9 mouse cellular contexts compared by ENCODE assay signal in genomic region chr15:78624431-78624950, GRCm38 (mm10). TPM values are rescaled to one million over a fixed set of nuclear protein-coding genes. Genes with fewer than 3 reads are reported as not detected.
DNase-seq lines count a peak whose midpoint lies in the region; ATAC-seq and TF ChIP-seq lines count a peak whose summit lies in the region.
"Had no signal": no experiment of that assay in that cellular context is flagged by ENCODE, and none has a peak within 500 bp of the region (broad histone marks: within the 10 kb centered on the region; RNA-seq: fewer than 3 reads in every experiment).

No protein-coding gene starts in this region.

- ATAC-seq in embryonic facial prominence, embryonic 14.5 days (ENCODE audit: low read depth), result peak; percentile 51; the same call in 1 of the 2 replicates
- peak; percentile 79 for ATAC-seq in hindbrain, embryonic 15.5 days (ENCODE audit: low FRiP score, low read depth)
- ATAC-seq in CD4-positive, CD25-positive, alpha-beta regulatory T cell, adult 4 months, result no peak

- H3K4me2 ChIP-seq in embryonic facial prominence, embryonic 14.5 days (ENCODE audit: low read depth, low read length), result no peak overlapping the region
- no peak overlapping the region for H3K4me2 ChIP-seq in hindbrain, embryonic 15.5 days
- H3K4me2 ChIP-seq: midbrain, embryonic 12.5 days had no signal

- H3K27ac ChIP-seq in embryonic facial prominence, embryonic 14.5 days (replicated peaks; ENCODE audit: low read depth, low read length), result no peak overlapping the region
- no peak overlapping the region for H3K27ac ChIP-seq in embryonic facial prominence, embryonic 10.5 days (replicated peaks)
- peak overlapping the region; percentile 16 for H3K27ac ChIP-seq in brown adipose tissue, adult 24 weeks (replicated peaks; ENCODE audit: low read depth, low read length)
- peak overlapping the region; percentile 64 for H3K27ac ChIP-seq in hindbrain, embryonic 15.5 days (replicated peaks)
- H3K27ac ChIP-seq in olfactory bulb, adult 2 months (ENCODE audit: insufficient read depth, low read depth, low read length), result peak overlapping the region; percentile 79
- H3K27ac ChIP-seq: midbrain, embryonic 12.5 days had no signal

- intact Hi-C loops in gastrocnemius, postnatal 14 days (cut with DNase I; ENCODE audit: low total_unique reads), result no loop called here

- peaks cover 5% of the 10 kb centered on the region; the same call in 1 of the 2 replicates for H3K4me1 ChIP-seq in embryonic facial prominence, embryonic 14.5 days (ENCODE audit: control insufficient read depth, insufficient read depth, low read length)
- H3K4me1 ChIP-seq in embryonic facial prominence, embryonic 10.5 days, result no peaks in the 10 kb centered on the region
- peaks cover 5% of the 10 kb centered on the region; the same call in 1 of the 2 replicates for H3K4me1 ChIP-seq in brown adipose tissue, adult 24 weeks (ENCODE audit: control insufficient read depth, insufficient read depth, insufficient read length, low read length)
- peaks cover 20% of the 10 kb centered on the region for H3K4me1 ChIP-seq in hindbrain, embryonic 15.5 days (replicated peaks)
- peaks cover 32% of the 10 kb centered on the region for H3K4me1 ChIP-seq in olfactory bulb, adult 2 months (ENCODE audit: control insufficient read depth, insufficient read depth, low read length)

- no peak for TF ChIP-seq CTCF in olfactory bulb, adult 2 months (IDR thresholded peaks at IDR 0.05; ENCODE audit: insufficient read depth, low read depth, low read length)

- no peak overlapping the region for H3K4me3 ChIP-seq in embryonic facial prominence, embryonic 14.5 days (ENCODE audit: low read depth, low read length)
- no peak overlapping the region for H3K4me3 ChIP-seq in embryonic facial prominence, embryonic 10.5 days
- no peak overlapping the region for H3K4me3 ChIP-seq in brown adipose tissue, adult 24 weeks (ENCODE audit: insufficient read depth, low read depth, low read length)
- no peak overlapping the region for H3K4me3 ChIP-seq in hindbrain, embryonic 15.5 days
- H3K4me3 ChIP-seq in olfactory bulb, adult 2 months (ENCODE audit: insufficient read depth, low read depth, low read length), result no peak overlapping the region
- H3K4me3 ChIP-seq: midbrain, embryonic 12.5 days had no signal

- H3K9me3 ChIP-seq in embryonic facial prominence, embryonic 14.5 days (ENCODE audit: control insufficient read depth, low read length), result no peaks in the 10 kb centered on the region
- H3K9me3 ChIP-seq in embryonic facial prominence, embryonic 10.5 days, result no peaks in the 10 kb centered on the region
- H3K9me3 ChIP-seq in hindbrain, embryonic 15.5 days, result no peaks in the 10 kb centered on the region
- H3K9me3 ChIP-seq: midbrain, embryonic 12.5 days had no signal

- H3K9ac ChIP-seq in embryonic facial prominence, embryonic 14.5 days (ENCODE audit: low read depth, low read length), result 0 out of 2 replicates have a peak overlapping the region, but pooled peaks have one; percentile 1
- H3K9ac ChIP-seq in hindbrain, embryonic 15.5 days, result no peak overlapping the region
- H3K9ac ChIP-seq: midbrain, embryonic 12.5 days had no signal

- 35% methylated on average over 13 of the region's 13 CpGs for WGBS in embryonic facial prominence, embryonic 14.5 days
- 72% methylated on average over 13 of the region's 13 CpGs for WGBS in embryonic facial prominence, embryonic 10.5 days
- 7% methylated on average over 13 of the region's 13 CpGs for WGBS in hindbrain, embryonic 15.5 days
- WGBS in olfactory bulb, adult 2 months, result 6% methylated on average over 13 of the region's 13 CpGs

- H3K27me3 ChIP-seq in embryonic facial prominence, embryonic 14.5 days (replicated peaks; ENCODE audit: control insufficient read depth, insufficient read depth, low read length), result no peaks in the 10 kb centered on the region
- H3K27me3 ChIP-seq in embryonic facial prominence, embryonic 10.5 days (replicated peaks; ENCODE audit: low read depth, poor library complexity, severe bottlenecking), result peaks cover 22% of the 10 kb centered on the region
- peaks cover 7% of the 10 kb centered on the region; the same call in 1 of the 2 replicates for H3K27me3 ChIP-seq in hindbrain, embryonic 15.5 days

- no peaks in the 10 kb centered on the region for H3K36me3 ChIP-seq in embryonic facial prominence, embryonic 14.5 days (ENCODE audit: control insufficient read depth, insufficient read depth, low read length)
- H3K36me3 ChIP-seq in embryonic facial prominence, embryonic 10.5 days (replicated peaks), result no peaks in the 10 kb centered on the region
- no peaks in the 10 kb centered on the region for H3K36me3 ChIP-seq in hindbrain, embryonic 15.5 days
- H3K36me3 ChIP-seq: midbrain, embryonic 12.5 days had no signal

- peak; percentile 17 for TF ChIP-seq POLR2A in olfactory bulb, adult 2 months (IDR thresholded peaks at IDR 0.05; ENCODE audit: insufficient read depth, low read depth, low read length)

- peak; percentile 55 for DNase-seq in embryonic facial prominence, embryonic 14.5 days (ENCODE audit: low spot score)
- DNase-seq in embryonic facial prominence, embryonic 10.5 days (ENCODE audit: low spot score), result no peak
- peak; percentile 77 for DNase-seq in gastrocnemius, postnatal 14 days
- peak; percentile 49 to 64 for DNase-seq in left cerebral cortex, adult 9 months (ENCODE audit: low spot score in 2 of 2)

RNA-seq across cellular contexts. Expression of gene Cyth4, which starts 27.6 kb away (rescaled TPM):
- 6.9 and 7.2 TPM in 2 replicates for polyA plus RNA-seq in embryonic facial prominence, embryonic 14.5 days (2014; fragmentation: Nextera tagmentation; extraction: Ambion mirVana)
- polyA plus RNA-seq in embryonic facial prominence, embryonic 10.5 days (2016; fragmentation: Nextera tagmentation; extraction: Ambion mirVana), result 3.8 and 5.8 TPM in 2 replicates
- 4.9 and 6.8 TPM in 2 replicates for polyA plus RNA-seq in brown adipose tissue, adult 24 weeks (2012; ENCODE audit: insufficient read depth, insufficient read length, missing spikeins)
- total RNA-seq in gastrocnemius, postnatal 14 days (2021), result 1 to 10 TPM; 2.9 to 3.3 TPM
- polyA plus RNA-seq in hindbrain, embryonic 15.5 days (2015; fragmentation: Nextera tagmentation; extraction: Ambion mirVana), result 6.7 and 7.0 TPM in 2 replicates
- polyA plus RNA-seq in olfactory bulb, adult 2 months (2012; ENCODE audit: insufficient read depth, insufficient read length, low replicate concordance, missing spikeins), result not detected in 2 replicates
- 100 to 1,000 TPM; 299 to 603 TPM for polyA plus RNA-seq in CD4-positive, CD25-positive, alpha-beta regulatory T cell, adult 4 months (2017; shearing (Covaris generic))

RNA-seq across cellular contexts. Expression of gene Rac2, which starts 51.9 kb away (rescaled TPM):
- polyA plus RNA-seq in embryonic facial prominence, embryonic 14.5 days (2014; fragmentation: Nextera tagmentation; extraction: Ambion mirVana), result 27.9 and 29.2 TPM in 2 replicates
- 5.0 and 7.7 TPM in 2 replicates for polyA plus RNA-seq in embryonic facial prominence, embryonic 10.5 days (2016; fragmentation: Nextera tagmentation; extraction: Ambion mirVana)
- 3.6 and 8.2 TPM in 2 replicates for polyA plus RNA-seq in brown adipose tissue, adult 24 weeks (2012; ENCODE audit: insufficient read depth, insufficient read length, missing spikeins)
- total RNA-seq in gastrocnemius, postnatal 14 days (2021), result 1 to 10 TPM; 1.1 to 2.5 TPM
- polyA plus RNA-seq in hindbrain, embryonic 15.5 days (2015; fragmentation: Nextera tagmentation; extraction: Ambion mirVana), result 5.4 and 5.6 TPM in 2 replicates
- polyA plus RNA-seq in olfactory bulb, adult 2 months (2012; ENCODE audit: insufficient read depth, insufficient read length, low replicate concordance, missing spikeins), result 2,065 TPM in 1 of 2 replicates, not detected in the other
- 1,000 to 10,000 TPM; 2,983 to 4,093 TPM for polyA plus RNA-seq in CD4-positive, CD25-positive, alpha-beta regulatory T cell, adult 4 months (2017; shearing (Covaris generic))

Comparison
In these comparisons a context has a peak if more than half of its experiments do, and no peak if none do; other contexts are left out.
1. H3K27ac ChIP-seq: peak in brown adipose tissue, adult 24 weeks (single experiment), hindbrain, embryonic 15.5 days (single experiment) and olfactory bulb, adult 2 months (single experiment); none in embryonic facial prominence, embryonic 14.5 days (single experiment) and embryonic facial prominence, embryonic 10.5 days (single experiment).
2. RNA of gene Cyth4, which starts 27.6 kb away (polyA plus RNA-seq): 299 to 603 TPM in CD4-positive, CD25-positive, alpha-beta regulatory T cell, adult 4 months; 6.9 to 7.2 TPM in embryonic facial prominence, embryonic 14.5 days, 6.7 to 7.0 TPM in hindbrain, embryonic 15.5 days, 3.8 to 5.8 TPM in embryonic facial prominence, embryonic 10.5 days, 4.9 to 6.8 TPM in brown adipose tissue, adult 24 weeks and not detected in olfactory bulb, adult 2 months; every median in the first group is over 10 times any median in the second.
3. RNA of gene Rac2, which starts 51.9 kb away (polyA plus RNA-seq): 2,983 to 4,093 TPM in CD4-positive, CD25-positive, alpha-beta regulatory T cell, adult 4 months and 2,065 TPM in olfactory bulb, adult 2 months; 27.9 to 29.2 TPM in embryonic facial prominence, embryonic 14.5 days, 5.0 to 7.7 TPM in embryonic facial prominence, embryonic 10.5 days, 5.4 to 5.6 TPM in hindbrain, embryonic 15.5 days and 3.6 to 8.2 TPM in brown adipose tissue, adult 24 weeks; every median in the first group is over 10 times any median in the second.